Mouse (Mus musculus) kidney, adult 2 months (tissue): ENCODE results near the gene Ankrd13a.

Experiments
- CTCF ChIP-seq: fragments of 200-500 bp; conservative IDR thresholded peaks from 2 replicates; pipeline ENCODE4 v1.5.1; 2011; ENCODE audit warnings: low read depth, mild to moderate bottlenecking, control low read depth, low read length, moderate library complexity, mixed read lengths; ENCODE audit not compliant: insufficient read depth, insufficient read length
- POLR2A ChIP-seq: fragments of 200-500 bp; IDR thresholded peaks from one replicate; pipeline ENCODE4 v1.6.1; 2011; ENCODE audit warnings: low read depth, low read length, control low read depth

DNA sequence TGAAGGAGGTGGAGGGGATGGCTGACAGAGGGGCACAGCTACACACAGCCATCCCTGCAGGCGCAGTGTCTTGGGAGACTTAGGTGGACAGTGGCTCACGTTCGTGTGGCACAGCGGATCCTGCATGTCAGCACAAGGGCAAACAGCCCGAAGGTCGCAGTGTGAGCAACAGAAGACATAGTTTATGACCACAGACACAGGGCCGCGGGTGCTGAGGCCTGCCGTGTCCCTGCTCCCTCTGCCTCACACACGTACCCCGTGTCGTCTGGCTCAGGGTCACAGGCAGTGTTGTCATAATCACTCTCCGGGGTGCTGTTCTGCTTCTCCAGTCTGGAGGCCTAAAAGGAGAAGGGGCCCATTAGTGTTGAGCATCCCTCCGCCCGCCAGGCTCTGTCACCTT is 40.9 kb upstream of the Ankrd13a start:
- TF ChIP-seq POLR2A (no peak), CTCF (no peak)
